ENCODE assay signal across 8 mouse cellular contexts in the genomic region with DNA sequence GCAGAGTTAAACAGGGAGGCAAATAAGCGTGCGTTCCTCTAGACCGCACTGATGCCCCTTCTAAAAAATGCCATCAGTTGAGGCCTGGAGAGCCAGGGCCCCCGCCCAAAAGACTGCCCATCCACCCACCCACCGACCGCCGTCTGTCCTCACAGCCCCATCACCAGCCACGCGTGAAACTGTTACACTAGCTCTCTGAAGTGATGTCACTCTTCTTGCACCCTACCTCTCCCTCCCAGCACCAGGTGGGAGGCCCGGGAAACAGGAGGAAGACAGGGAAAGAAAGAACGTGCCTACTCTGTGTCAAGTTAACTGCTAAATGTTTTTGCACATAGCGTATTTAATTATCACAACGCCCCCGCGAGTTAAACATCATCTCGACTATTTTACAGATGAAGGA. TPM values are rescaled to one million over a fixed set of nuclear protein-coding genes. Genes with fewer than 3 reads are reported as not detected.
DNase-seq lines count a peak whose midpoint lies in the region; ATAC-seq and TF ChIP-seq lines count a peak whose summit lies in the region.

No protein-coding gene starts in this region.

- peak overlapping the region; percentile 88 for H3K4me3 ChIP-seq in kidney, adult 2 months (ENCODE audit: insufficient read depth, low read depth, low read length)
- peak overlapping the region; percentile 94 for H3K4me3 ChIP-seq in bone marrow macrophage, adult 2 months (ENCODE audit: insufficient read depth, low read length)
- H3K4me3 ChIP-seq in heart, embryonic 13.5 days = peak overlapping the region; percentile 91
- peak overlapping the region; percentile 68 for H3K4me3 ChIP-seq in midbrain, embryonic 15.5 days

- no peak for ATAC-seq in heart, embryonic 13.5 days (ENCODE audit: extremely low read depth, insufficient number of reproducible peaks, low FRiP score, low TSS enrichment)
- peak; percentile 56 for ATAC-seq in midbrain, embryonic 15.5 days (replicated peaks)

- TF ChIP-seq POLR2A in kidney, adult 2 months (IDR thresholded peaks at IDR 0.05; ENCODE audit: low read depth, low read length) = no peak
- TF ChIP-seq POLR2A in bone marrow macrophage, adult 2 months (IDR thresholded peaks at IDR 0.05; ENCODE audit: borderline replicate concordance, low read depth, low read length) = no peak

- H3K27me3 ChIP-seq in kidney, adult 2 months (replicated peaks; ENCODE audit: control insufficient read depth, insufficient read depth, low read length) = no peaks in the 10 kb centered on the region
- H3K27me3 ChIP-seq in heart, embryonic 13.5 days (replicated peaks) = peaks cover 50% of the 10 kb centered on the region
- no peaks in the 10 kb centered on the region for H3K27me3 ChIP-seq in midbrain, embryonic 15.5 days (replicated peaks)

- peak overlapping the region; percentile 89 for H3K4me2 ChIP-seq in heart, embryonic 13.5 days
- peak overlapping the region; percentile 77 for H3K4me2 ChIP-seq in midbrain, embryonic 15.5 days

- no peak for TF ChIP-seq CTCF in kidney, adult 2 months (conservative IDR thresholded peaks at IDR 0.05; ENCODE audit: insufficient read depth, insufficient read length, low read depth, low read length)
- no peak for TF ChIP-seq CTCF in bone marrow macrophage, adult 2 months (IDR thresholded peaks at IDR 0.05; ENCODE audit: low read depth, low read length)

- WGBS in kidney, adult 2 months = 20% methylated on average over 16 of the region's 16 CpGs
- WGBS in heart, embryonic 13.5 days = 15% methylated on average over 16 of the region's 16 CpGs
- 11% methylated on average over 16 of the region's 16 CpGs for WGBS in midbrain, embryonic 15.5 days

- no peaks in the 10 kb centered on the region for H3K9me3 ChIP-seq in heart, embryonic 13.5 days
- no peaks in the 10 kb centered on the region for H3K9me3 ChIP-seq in midbrain, embryonic 15.5 days

- H3K4me1 ChIP-seq in kidney, adult 2 months (ENCODE audit: control insufficient read depth, insufficient read depth, low read length) = peaks cover 5% of the 10 kb centered on the region; the same call in 1 of the 2 replicates
- H3K4me1 ChIP-seq in bone marrow macrophage, adult 2 months (ENCODE audit: control insufficient read depth, insufficient read depth, low read length) = peaks cover 6% of the 10 kb centered on the region; the same call in 1 of the 2 replicates
- H3K4me1 ChIP-seq in heart, embryonic 13.5 days = peaks cover 28% of the 10 kb centered on the region
- H3K4me1 ChIP-seq in midbrain, embryonic 15.5 days = peaks cover 23% of the 10 kb centered on the region

- H3K36me3 ChIP-seq in kidney, adult 2 months (ENCODE audit: control insufficient read depth, insufficient read depth, low read length) = no peaks in the 10 kb centered on the region
- peaks cover 6% of the 10 kb centered on the region for H3K36me3 ChIP-seq in heart, embryonic 13.5 days
- H3K36me3 ChIP-seq in midbrain, embryonic 15.5 days (replicated peaks) = no peaks in the 10 kb centered on the region

- no peak for DNase-seq in kidney, adult 2 months
- no peak for DNase-seq in kidney, postnatal 25 days
- DNase-seq in left cerebral cortex, adult 8-10 months (ENCODE audit: low spot score in 2 of 2) = peak; percentile 18 to 48
- DNase-seq in embryo, embryonic 10 days (ENCODE audit: low spot score) = no peak
- DNase-seq in Muller cell, postnatal 12 days (ENCODE audit: inconsistent ontology term) = no peak

- 0 out of 2 replicates have a peak overlapping the region, but pooled peaks have one; percentile 9 for H3K27ac ChIP-seq in kidney, adult 2 months (ENCODE audit: insufficient read depth, low read depth, low read length)
- no peak overlapping the region for H3K27ac ChIP-seq in bone marrow macrophage, adult 2 months (ENCODE audit: insufficient read depth, low read depth, low read length)
- peak overlapping the region; percentile 83 for H3K27ac ChIP-seq in heart, embryonic 13.5 days (replicated peaks)
- H3K27ac ChIP-seq in midbrain, embryonic 15.5 days = peak overlapping the region; percentile 91

- H3K9ac ChIP-seq in heart, embryonic 13.5 days = peak overlapping the region; percentile 98
- H3K9ac ChIP-seq in midbrain, embryonic 15.5 days = peak overlapping the region; percentile 74

RNA-seq across cellular contexts. Expression of a gene that starts 0.8 kb away (rescaled TPM):
- 13.1 and 14.3 TPM in 2 replicates for polyA plus RNA-seq in kidney, adult 2 months (2012; rRNA removed)
- polyA plus RNA-seq in bone marrow macrophage, adult 2 months (2012; ENCODE audit: insufficient read depth, insufficient read length, missing spikeins) = 33.9 and 36.6 TPM in 2 replicates
- 33.9 and 39.9 TPM in 2 replicates for polyA plus RNA-seq in heart, embryonic 13.5 days (2015; fragmentation: Nextera tagmentation; extraction: Ambion mirVana)
- 10 to 100 TPM; 70.6 to 83.1 (median 72.7) TPM for total RNA-seq in left cerebral cortex, adult 8-10 months (2022)
- polyA plus RNA-seq in midbrain, embryonic 15.5 days (2015; fragmentation: Nextera tagmentation; extraction: Ambion mirVana) = 88.8 and 90.1 TPM in 2 replicates

RNA-seq across cellular contexts. Expression of a gene that starts 39.9 kb away (rescaled TPM):
- 19.4 and 32.6 TPM in 2 replicates for polyA plus RNA-seq in kidney, adult 2 months (2012; rRNA removed)
- polyA plus RNA-seq in bone marrow macrophage, adult 2 months (2012; ENCODE audit: insufficient read depth, insufficient read length, missing spikeins) = 35.0 and 38.9 TPM in 2 replicates
- 52.7 and 56.0 TPM in 2 replicates for polyA plus RNA-seq in heart, embryonic 13.5 days (2015; fragmentation: Nextera tagmentation; extraction: Ambion mirVana)
- 10 to 100 TPM; 24.0 to 27.9 (median 26.4) TPM for total RNA-seq in left cerebral cortex, adult 8-10 months (2022)
- 24.2 and 26.4 TPM in 2 replicates for polyA plus RNA-seq in midbrain, embryonic 15.5 days (2015; fragmentation: Nextera tagmentation; extraction: Ambion mirVana)

RNA-seq across cellular contexts. Expression of a gene that starts 40.0 kb away (rescaled TPM):
- 0.50 and 0.57 TPM in 2 replicates for polyA plus RNA-seq in kidney, adult 2 months (2012; rRNA removed)
- polyA plus RNA-seq in bone marrow macrophage, adult 2 months (2012; ENCODE audit: insufficient read depth, insufficient read length, missing spikeins) = 0.35 TPM in 1 of 2 replicates, not detected in the other
- polyA plus RNA-seq in heart, embryonic 13.5 days (2015; fragmentation: Nextera tagmentation; extraction: Ambion mirVana) = 0.29 and 0.56 TPM in 2 replicates
- 1 to 10 TPM; 1.1 to 1.9 (median 1.2) TPM for total RNA-seq in left cerebral cortex, adult 8-10 months (2022)
- 0.90 and 1.1 TPM in 2 replicates for polyA plus RNA-seq in midbrain, embryonic 15.5 days (2015; fragmentation: Nextera tagmentation; extraction: Ambion mirVana)

Comparison
In these comparisons a context has a peak if more than half of its experiments do, and no peak if none do; other contexts are left out.
1. DNase-seq: peak in left cerebral cortex, adult 8-10 months (2 of 2); none in kidney, adult 2 months (single experiment), kidney, postnatal 25 days (0 of 2), embryo, embryonic 10 days (single experiment) and Muller cell, postnatal 12 days (single experiment).
2. Peak in every context shown above with its lines, with median percentiles within 50 percentile points of each other: H3K4me3 ChIP-seq.